Mouse (Mus musculus) bone marrow macrophage, adult 2 months (primary cell): ENCODE measurements around the gene Ctnnal1.

ENCODE experiments used
- CTCF ChIP-seq: IDR thresholded peaks from 2 replicates; pipeline ENCODE4 v1.5.1; 2012; ENCODE audit warnings: low read depth, mild to moderate bottlenecking, low read length, moderate library complexity
- POLR2A ChIP-seq: IDR thresholded peaks from 2 replicates; pipeline ENCODE4 v1.6.1; 2012; ENCODE audit warnings: mild to moderate bottlenecking, low read depth, low read length, borderline replicate concordance

DNA sequence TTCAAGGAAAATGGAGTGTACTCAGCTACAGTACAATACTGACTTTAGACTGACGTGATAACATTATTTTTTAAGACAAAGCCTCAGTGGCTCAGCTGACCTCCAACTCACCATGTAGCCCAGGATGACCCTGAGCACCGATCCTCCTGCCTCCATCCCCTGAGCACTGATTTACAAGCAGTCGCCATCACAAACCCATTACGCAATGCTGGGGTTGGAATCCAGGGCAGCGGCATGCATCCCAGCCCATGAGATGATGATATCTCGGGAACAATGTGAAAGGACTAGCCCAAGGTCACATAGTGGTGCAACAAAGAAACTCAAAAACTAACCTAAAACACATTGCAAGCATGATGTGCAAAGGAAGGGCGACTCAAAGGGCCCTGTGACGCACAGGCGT is 40.8 kb downstream of the Ctnnal1 start:
- TF ChIP-seq POLR2A = no peak
- no peak for TF ChIP-seq CTCF
